Mouse (Mus musculus): ENCODE results near the gene Pknox2. TPM values are rescaled to one million over a fixed set of nuclear protein-coding genes. Genes with fewer than 3 reads are reported as not detected.
A peak's percentile ranks its signal among the peaks of the same experiment; 100 is the strongest.

Pknox2 gene
- polyA plus RNA-seq, 1 experiment from 2014 or later: 14.0 TPM

- 47% methylated on average over 11 of the region's 11 CpGs for WGBS
Observed at GRCm38 (mm10) chr9:37101059-37101940, 45.9 kb downstream of the Pknox2 start.

GRCm38 (mm10) chr9:37099595-37099994, 47.6 kb downstream of the Pknox2 start:
- no peak overlapping the region for H3K27ac ChIP-seq (replicated peaks)
- ATAC-seq (ENCODE audit: insufficient number of reproducible peaks, low FRiP score, low TSS enrichment, low read depth): no peak
- 49% methylated on average over 3 of the region's 3 CpGs for WGBS
- H3K4me1 ChIP-seq: peaks cover 11% of the 10 kb centered on the region
- H3K36me3 ChIP-seq: no peaks in the 10 kb centered on the region
- H3K4me3 ChIP-seq (replicated peaks): no peak overlapping the region
- no peaks in the 10 kb centered on the region for H3K27me3 ChIP-seq
- H3K9me3 ChIP-seq (replicated peaks): no peaks in the 10 kb centered on the region
- no peak overlapping the region for H3K9ac ChIP-seq
- H3K4me2 ChIP-seq (replicated peaks): no peak overlapping the region

More at GRCm38 (mm10) chr9:37101059-37101940, 45.9 kb downstream of the Pknox2 start:
- Histone ChIP-seq H3K9ac (no peak overlapping the region), H3K27ac (replicated peaks) (peak overlapping the region; percentile 55), H3K27me3 (no peaks in the 10 kb centered on the region), H3K9me3 (replicated peaks) (no peaks in the 10 kb centered on the region), H3K4me3 (replicated peaks) (no peak overlapping the region), H3K4me1 (peaks cover 8% of the 10 kb centered on the region), H3K36me3 (no peaks in the 10 kb centered on the region), H3K4me2 (replicated peaks) (no peak overlapping the region)
- 0 out of 2 replicates have a peak, but pooled peaks have one; percentile 27 for ATAC-seq (ENCODE audit: insufficient number of reproducible peaks, low FRiP score, low TSS enrichment, low read depth)

DNA sequence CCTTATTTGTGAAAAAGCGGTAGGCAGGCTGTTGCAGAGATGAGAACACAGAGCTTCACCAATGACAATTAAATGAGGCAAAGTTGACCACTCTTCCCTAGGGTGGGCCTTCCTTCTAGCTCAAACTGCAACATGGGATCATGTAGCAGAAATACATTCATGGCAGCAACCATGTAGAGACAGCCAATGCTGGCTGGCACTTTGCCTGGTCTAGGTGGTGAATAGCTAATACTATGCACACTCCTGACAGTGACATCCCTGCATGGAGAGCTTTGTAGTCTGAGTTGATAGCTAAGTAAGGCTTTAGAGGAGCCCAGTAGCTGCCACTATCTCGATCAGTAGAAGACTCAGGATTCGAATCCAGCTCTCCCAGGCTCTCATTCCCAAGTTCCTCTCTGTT, 48.6 kb downstream of the Pknox2 start:
- H3K36me3 ChIP-seq: no peaks in the 10 kb centered on the region
- 86% methylated on average over 3 of the region's 3 CpGs for WGBS
- H3K4me1 ChIP-seq: peaks cover 21% of the 10 kb centered on the region
- no peak overlapping the region for H3K4me2 ChIP-seq (replicated peaks)
- no peaks in the 10 kb centered on the region for H3K27me3 ChIP-seq
- no peak for ATAC-seq (ENCODE audit: insufficient number of reproducible peaks, low FRiP score, low TSS enrichment, low read depth)
- H3K27ac ChIP-seq (replicated peaks): no peak overlapping the region
- no peak overlapping the region for H3K4me3 ChIP-seq (replicated peaks)
- H3K9me3 ChIP-seq (replicated peaks): no peaks in the 10 kb centered on the region
- H3K9ac ChIP-seq: no peak overlapping the region

DNA sequence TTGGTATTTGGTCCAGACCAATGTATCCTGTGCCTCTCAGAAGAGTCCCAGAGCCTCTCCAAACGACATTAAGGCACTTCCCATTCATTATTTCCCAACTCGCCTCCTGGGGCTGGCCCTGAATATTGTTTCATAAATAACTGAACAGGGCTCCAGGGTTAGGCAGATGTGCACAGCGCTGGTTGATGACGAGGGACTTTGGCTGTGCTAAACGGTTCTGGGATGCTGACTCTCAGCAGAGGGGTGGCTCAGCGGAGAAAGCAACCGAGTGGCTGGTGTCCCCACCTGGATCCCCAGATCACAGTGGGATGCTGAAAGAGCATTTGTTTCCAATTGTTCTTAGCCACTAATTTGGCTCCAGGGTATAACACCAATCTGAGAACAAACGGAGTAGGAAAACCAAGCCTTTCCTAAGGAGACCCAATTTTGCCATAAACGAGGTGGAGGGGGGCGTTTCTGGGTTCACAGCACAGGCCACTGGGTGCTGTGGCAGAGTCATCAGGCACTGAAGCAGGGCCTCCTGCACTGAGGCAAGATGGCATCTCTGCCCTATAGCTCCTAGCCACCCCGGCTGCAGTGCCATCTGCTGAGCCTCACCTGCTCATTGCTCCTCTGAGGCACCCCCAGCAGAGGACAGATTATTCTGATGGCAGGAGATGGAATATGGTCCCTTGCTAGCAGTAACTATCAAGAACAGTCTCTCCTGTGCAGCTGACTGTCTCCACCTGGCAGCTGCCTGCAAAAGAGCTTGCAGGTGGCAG, 52.8 kb downstream of the Pknox2 start:
- H3K9me3 ChIP-seq (replicated peaks): no peaks in the 10 kb centered on the region
- ATAC-seq (ENCODE audit: insufficient number of reproducible peaks, low FRiP score, low TSS enrichment, low read depth): no peak
- H3K9ac ChIP-seq: no peak overlapping the region
- no peak overlapping the region for H3K4me3 ChIP-seq (replicated peaks)
- 40% methylated on average over 11 of the region's 11 CpGs for WGBS
- H3K4me2 ChIP-seq (replicated peaks): no peak overlapping the region
- no peak overlapping the region for H3K27ac ChIP-seq (replicated peaks)
- peaks cover 21% of the 10 kb centered on the region for H3K4me1 ChIP-seq
- no peaks in the 10 kb centered on the region for H3K36me3 ChIP-seq
- no peaks in the 10 kb centered on the region for H3K27me3 ChIP-seq

- Histone ChIP-seq H3K27ac (replicated peaks) (peak overlapping the region; percentile 34; the same call in 1 of the 2 replicates), H3K9ac (no peak overlapping the region), H3K4me1 (peaks cover 21% of the 10 kb centered on the region), H3K9me3 (replicated peaks) (no peaks in the 10 kb centered on the region), H3K4me3 (replicated peaks) (no peak overlapping the region), H3K27me3 (no peaks in the 10 kb centered on the region), H3K36me3 (no peaks in the 10 kb centered on the region), H3K4me2 (replicated peaks) (no peak overlapping the region)
- WGBS: 6% methylated on average over 5 of the region's 5 CpGs
- no peak for ATAC-seq (ENCODE audit: insufficient number of reproducible peaks, low FRiP score, low TSS enrichment, low read depth)
Observed at GRCm38 (mm10) chr9:37093086-37093485, 54.1 kb downstream of the Pknox2 start.

GRCm38 (mm10) chr9:37089894-37090652, 57.1 kb downstream of the Pknox2 start:
- no peaks in the 10 kb centered on the region for H3K27me3 ChIP-seq
- no peaks in the 10 kb centered on the region for H3K36me3 ChIP-seq
- no peak overlapping the region for H3K4me3 ChIP-seq (replicated peaks)
- 42% methylated on average over 6 of the region's 6 CpGs for WGBS
- no peak overlapping the region for H3K27ac ChIP-seq (replicated peaks)
- ATAC-seq (ENCODE audit: insufficient number of reproducible peaks, low FRiP score, low TSS enrichment, low read depth): no peak
- H3K9ac ChIP-seq: no peak overlapping the region
- H3K4me1 ChIP-seq: peaks cover 28% of the 10 kb centered on the region
- H3K4me2 ChIP-seq (replicated peaks): no peak overlapping the region
- H3K9me3 ChIP-seq (replicated peaks): no peaks in the 10 kb centered on the region

- Histone ChIP-seq H3K9ac (no peak overlapping the region), H3K4me2 (replicated peaks) (no peak overlapping the region), H3K4me1 (peaks cover 9% of the 10 kb centered on the region), H3K9me3 (replicated peaks) (no peaks in the 10 kb centered on the region), H3K36me3 (no peaks in the 10 kb centered on the region), H3K27ac (replicated peaks) (no peak overlapping the region), H3K4me3 (replicated peaks) (no peak overlapping the region), H3K27me3 (no peaks in the 10 kb centered on the region)
- no peak; the same call in 1 of the 2 replicates for ATAC-seq (ENCODE audit: insufficient number of reproducible peaks, low FRiP score, low TSS enrichment, low read depth)
- 48% methylated on average over 2 of the region's 2 CpGs for WGBS
Observed at GRCm38 (mm10) chr9:37085370-37085769, 61.8 kb downstream of the Pknox2 start.

GRCm38 (mm10) chr9:37082246-37082645, 65.0 kb downstream of the Pknox2 start:
- ATAC-seq (ENCODE audit: insufficient number of reproducible peaks, low FRiP score, low TSS enrichment, low read depth): no peak
- Histone ChIP-seq H3K9ac (no peak overlapping the region), H3K36me3 (no peaks in the 10 kb centered on the region), H3K27ac (replicated peaks) (no peak overlapping the region), H3K4me2 (replicated peaks) (no peak overlapping the region), H3K4me3 (replicated peaks) (no peak overlapping the region), H3K4me1 (peaks cover 9% of the 10 kb centered on the region), H3K27me3 (no peaks in the 10 kb centered on the region), H3K9me3 (replicated peaks) (no peaks in the 10 kb centered on the region)
- WGBS: 95% methylated on average over 10 of the region's 10 CpGs

GRCm38 (mm10) chr9:37080309-37080708, 66.9 kb downstream of the Pknox2 start:
- no peaks in the 10 kb centered on the region for H3K27me3 ChIP-seq
- H3K27ac ChIP-seq (replicated peaks): no peak overlapping the region
- H3K36me3 ChIP-seq: no peaks in the 10 kb centered on the region
- H3K4me1 ChIP-seq: peaks cover 11% of the 10 kb centered on the region
- no peak overlapping the region for H3K9ac ChIP-seq
- WGBS: 91% methylated on average over 6 of the region's 6 CpGs
- H3K9me3 ChIP-seq (replicated peaks): no peaks in the 10 kb centered on the region
- no peak overlapping the region for H3K4me2 ChIP-seq (replicated peaks)
- H3K4me3 ChIP-seq (replicated peaks): no peak overlapping the region
- ATAC-seq (ENCODE audit: insufficient number of reproducible peaks, low FRiP score, low TSS enrichment, low read depth): no peak

DNA sequence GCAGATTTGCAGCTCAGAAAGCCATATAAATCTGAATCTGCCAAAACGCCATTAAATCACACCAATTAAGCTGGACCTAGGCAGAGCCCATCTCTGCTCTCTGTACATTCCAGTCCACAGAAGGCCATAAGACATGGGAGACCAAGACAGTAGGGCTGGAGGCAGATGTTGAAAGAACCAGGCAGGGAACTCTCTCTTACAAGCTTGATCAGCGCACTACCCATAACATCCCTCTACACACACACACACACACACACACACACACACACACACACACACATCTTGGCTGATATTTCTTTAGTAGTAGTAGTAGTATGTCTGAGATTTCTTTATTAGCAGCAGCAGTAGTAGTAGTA, 70.2 kb downstream of the Pknox2 start:
- 52% methylated on average over 2 of the region's 2 CpGs for WGBS
- Histone ChIP-seq H3K4me1 (peaks cover 8% of the 10 kb centered on the region), H3K4me2 (replicated peaks) (no peak overlapping the region), H3K27me3 (no peaks in the 10 kb centered on the region), H3K36me3 (no peaks in the 10 kb centered on the region), H3K4me3 (replicated peaks) (no peak overlapping the region), H3K27ac (replicated peaks) (no peak overlapping the region), H3K9ac (no peak overlapping the region), H3K9me3 (replicated peaks) (no peaks in the 10 kb centered on the region)
- no peak for ATAC-seq (ENCODE audit: insufficient number of reproducible peaks, low FRiP score, low TSS enrichment, low read depth)

Measured in embryonic facial prominence, embryonic 15.5 days (tissue).